Mouse (Mus musculus) hindbrain, embryonic 16.5 days (tissue): Measurements from ENCODE around the gene Cdh15. TPM values are rescaled to one million over a fixed set of nuclear protein-coding genes. Genes with fewer than 3 reads are reported as not detected.

Experiments used
- ATAC-seq: fragments of 200-750 bp; cut with Nextera tagmentation; 2 replicates; pipeline ENCODE4 v1.8.0; 2017; ENCODE audit warnings: moderate TSS enrichment, moderate library complexity
- H3K27ac ChIP-seq: fragments of 300-500 bp; sonication (generic); 2 replicates; pipeline ENCODE4 v1.5.1; 2014; ENCODE audit warnings: low read depth, mild to moderate bottlenecking, control low read depth, low read length, moderate library complexity
- H3K27me3 ChIP-seq: fragments of 300-500 bp; sonication (generic); replicated peaks from 2 replicates; pipeline ENCODE4 v1.6.1; 2014; ENCODE audit warnings: low read length; ENCODE audit not compliant: control insufficient read depth, insufficient read depth
- H3K36me3 ChIP-seq: fragments of 300-500 bp; sonication (generic); 2 replicates; pipeline ENCODE4 v1.6.1; 2014; ENCODE audit warnings: mild to moderate bottlenecking, low read length, moderate library complexity, mixed read lengths; ENCODE audit not compliant: control insufficient read depth, insufficient read depth
- H3K4me1 ChIP-seq: fragments of 300-500 bp; sonication (generic); 2 replicates; pipeline ENCODE4 v1.6.1; 2014; ENCODE audit warnings: low read depth, low read length; ENCODE audit not compliant: control insufficient read depth, insufficient read depth
- H3K4me2 ChIP-seq: fragments of 300-500 bp; sonication (generic); 2 replicates; pipeline ENCODE4 v1.6.1; 2014; ENCODE audit warnings: mild to moderate bottlenecking, low read length, control low read depth, moderate library complexity
- H3K4me3 ChIP-seq: fragments of 300-500 bp; sonication (generic); 2 replicates; pipeline ENCODE4 v1.5.1; 2014; ENCODE audit warnings: mild to moderate bottlenecking, low read length, control low read depth, moderate library complexity
- H3K9ac ChIP-seq: fragments of 300-500 bp; sonication (generic); 2 replicates; pipeline ENCODE4 v1.6.1; 2014; ENCODE audit warnings: low read depth, mild to moderate bottlenecking, control low read depth, low read length, moderate library complexity
- H3K9me3 ChIP-seq: fragments of 300-500 bp; sonication (generic); 2 replicates; pipeline ENCODE4 v1.6.1; 2014; ENCODE audit warnings: mild to moderate bottlenecking, low read length, moderate library complexity; ENCODE audit not compliant: control insufficient read depth
- WGBS: fragments of 180-500 bp; shearing (Covaris S2); extraction: QIAGEN DNeasy Blood & Tissue Kit; methylation state at CpG from one replicate; pipeline ENCODE4 v1.1.7; 2014; 5-methylcytosine and 5-hydroxymethylcytosine counted together
- polyA plus RNA-seq: library from polyadenylated mRNA; unstranded; fragments of >200 nt; fragmentation: Nextera tagmentation; extraction: Ambion mirVana; gene quantifications from 2 replicates; pipeline ENCODE4 v1.2.1, GENCODE M21; 2015

Cdh15 gene
- polyA plus RNA-seq, 1 experiment from 2014 or later, result 2.3 TPM

DNA sequence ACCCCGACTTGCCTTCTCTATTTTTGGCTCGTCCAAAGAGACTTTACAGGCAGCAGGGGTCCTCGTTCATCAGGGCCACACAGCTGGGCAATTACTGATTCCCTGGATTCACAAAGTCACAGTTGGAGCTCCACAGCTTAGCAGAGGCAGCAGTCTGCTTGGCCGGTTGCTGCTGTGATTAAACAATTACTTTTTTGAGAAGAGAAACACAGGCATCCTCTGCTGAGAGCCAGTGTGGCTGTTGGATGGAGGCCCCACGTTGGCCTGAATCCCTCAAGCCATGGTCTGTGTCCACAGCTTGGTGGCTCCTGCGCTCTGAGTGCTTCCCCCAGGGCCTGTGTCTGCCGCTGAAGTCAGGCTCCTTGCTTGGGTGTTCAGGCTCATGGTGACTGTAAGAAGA lies 33.2 kb upstream of the Cdh15 start:
- Histone ChIP-seq H3K27ac (peak overlapping the region; percentile 44; the same call in 1 of the 2 replicates), H3K4me2 (no peak overlapping the region), H3K36me3 (no peaks in the 10 kb centered on the region), H3K9ac (no peak overlapping the region), H3K4me3 (no peak overlapping the region), H3K9me3 (no peaks in the 10 kb centered on the region), H3K4me1 (peaks cover 31% of the 10 kb centered on the region), H3K27me3 (no peaks in the 10 kb centered on the region)
- WGBS, result 16% methylated on average over 7 of the region's 7 CpGs
- peak; percentile 19; the same call in 1 of the 2 replicates for ATAC-seq

DNA sequence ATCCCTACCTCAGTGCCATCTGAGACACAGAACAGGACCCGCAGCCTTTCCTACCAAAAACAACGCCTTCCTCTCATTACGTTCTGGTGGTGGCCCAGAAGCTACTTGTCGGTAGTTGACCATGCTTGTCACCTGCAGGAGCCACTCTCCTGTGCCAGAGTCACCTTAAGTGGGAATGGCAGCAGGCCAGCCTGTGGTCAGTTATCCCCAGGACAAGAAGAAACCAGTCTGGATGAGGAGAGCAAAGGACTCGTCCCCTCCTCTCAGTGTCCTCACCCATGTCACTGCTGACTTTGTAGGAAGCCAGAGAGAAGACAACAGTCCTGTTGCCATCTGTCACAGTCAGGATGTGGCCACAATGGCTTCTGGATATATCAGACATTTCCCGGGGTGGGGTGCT lies 30.8 kb upstream of the Cdh15 start:
- no peak overlapping the region for H3K27ac ChIP-seq
- no peak overlapping the region for H3K9ac ChIP-seq
- 89% methylated on average over 6 of the region's 6 CpGs for WGBS
- H3K36me3 ChIP-seq, result no peaks in the 10 kb centered on the region
- H3K4me2 ChIP-seq, result no peak overlapping the region
- H3K4me3 ChIP-seq, result no peak overlapping the region
- H3K9me3 ChIP-seq, result no peaks in the 10 kb centered on the region
- no peak for ATAC-seq
- H3K27me3 ChIP-seq, result no peaks in the 10 kb centered on the region
- H3K4me1 ChIP-seq, result peaks cover 19% of the 10 kb centered on the region

DNA sequence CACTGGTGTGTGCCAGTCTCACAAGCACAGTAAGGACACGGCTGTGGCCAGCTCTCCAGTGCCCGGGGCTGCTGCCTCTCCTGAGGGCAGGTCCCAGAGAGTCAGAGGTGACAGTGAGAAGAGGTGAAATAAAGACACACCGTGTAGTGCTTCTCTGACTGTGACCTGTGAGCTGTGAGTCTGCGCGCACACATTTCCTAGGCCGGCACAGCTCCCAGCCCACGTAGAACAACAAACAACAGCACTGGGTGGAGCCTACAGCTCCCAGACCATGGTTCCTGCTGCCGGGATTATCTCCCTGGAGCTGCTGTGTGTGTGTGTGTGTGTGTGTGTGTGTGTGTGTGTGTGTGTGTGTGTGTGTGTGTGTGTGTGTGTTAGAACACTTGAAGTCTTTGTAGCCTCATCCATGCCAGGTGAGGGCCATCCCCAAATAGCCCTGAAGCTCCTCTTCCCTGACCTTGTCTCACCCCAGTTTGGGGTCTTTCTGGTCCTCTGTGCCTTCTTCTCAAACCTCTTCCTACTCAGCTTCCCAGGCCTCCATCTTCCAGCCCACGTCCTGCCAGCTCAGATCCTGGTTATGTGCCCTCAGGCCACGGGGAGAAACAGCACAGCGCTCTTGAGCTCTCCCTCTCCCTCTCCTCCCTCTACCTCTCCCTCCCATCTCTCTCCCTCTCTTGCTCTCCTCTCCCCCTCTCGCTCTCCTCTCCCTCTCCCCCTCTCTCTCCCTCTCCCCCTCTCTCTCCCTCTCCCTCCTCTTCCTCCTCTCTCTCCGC lies 29.9 kb upstream of the Cdh15 start:
- no peaks in the 10 kb centered on the region for H3K27me3 ChIP-seq
- ATAC-seq, result no peak
- no peak overlapping the region for H3K9ac ChIP-seq
- WGBS, result 48% methylated on average over 13 of the region's 13 CpGs
- H3K4me1 ChIP-seq, result peaks cover 12% of the 10 kb centered on the region
- H3K36me3 ChIP-seq, result no peaks in the 10 kb centered on the region
- no peak overlapping the region for H3K4me3 ChIP-seq
- no peaks in the 10 kb centered on the region for H3K9me3 ChIP-seq
- H3K4me2 ChIP-seq, result no peak overlapping the region
- no peak overlapping the region for H3K27ac ChIP-seq

DNA sequence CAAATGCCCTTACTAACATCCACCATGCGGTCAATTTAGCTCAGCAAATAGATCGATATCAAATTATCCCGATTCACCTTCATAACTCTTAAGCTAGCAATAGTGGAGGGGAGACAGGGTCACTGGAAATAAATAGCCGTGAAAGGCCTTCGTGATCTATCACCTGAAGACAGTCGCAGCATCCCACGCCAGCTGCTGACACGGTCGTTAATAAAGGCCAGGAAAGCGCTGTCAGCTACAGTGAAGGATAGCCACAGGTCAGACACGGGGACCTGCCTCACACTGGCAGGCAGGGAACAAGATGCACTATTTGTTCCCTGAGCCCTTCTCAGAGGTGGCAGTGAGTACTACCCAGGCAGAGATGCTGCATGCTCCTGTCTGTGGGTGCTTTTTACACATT lies 28.0 kb upstream of the Cdh15 start:
- Histone ChIP-seq H3K36me3 (no peaks in the 10 kb centered on the region), H3K4me3 (no peak overlapping the region), H3K9ac (no peak overlapping the region), H3K27me3 (no peaks in the 10 kb centered on the region), H3K4me1 (peaks cover 13% of the 10 kb centered on the region), H3K4me2 (no peak overlapping the region), H3K27ac (no peak overlapping the region), H3K9me3 (no peaks in the 10 kb centered on the region)
- no peak for ATAC-seq
- WGBS, result 54% methylated on average over 11 of the region's 11 CpGs

DNA sequence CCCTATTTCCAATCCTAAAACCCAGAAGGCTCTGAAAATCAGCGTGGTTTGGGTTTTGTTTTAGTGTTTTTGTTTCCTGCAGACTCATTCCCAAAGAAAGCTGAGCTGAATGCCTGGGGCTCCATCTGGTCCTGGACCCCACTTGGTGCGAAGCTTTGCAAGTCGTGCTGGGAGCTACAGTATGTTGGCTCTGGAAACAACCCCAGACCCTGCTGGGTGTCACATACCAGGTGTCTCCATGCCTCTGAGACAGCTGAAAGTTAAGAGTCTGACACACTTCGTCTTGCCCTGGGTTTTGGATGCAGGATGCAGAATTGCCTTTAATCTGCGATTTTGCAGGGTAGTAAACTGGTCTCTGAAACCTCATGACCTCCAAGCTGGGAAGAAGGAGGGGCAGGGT lies 23.2 kb upstream of the Cdh15 start:
- WGBS, result 25% methylated on average over 5 of the region's 5 CpGs
- ATAC-seq, result no peak
- Histone ChIP-seq H3K27me3 (no peaks in the 10 kb centered on the region), H3K4me3 (no peak overlapping the region), H3K27ac (peak overlapping the region; percentile 39; the same call in 1 of the 2 replicates), H3K36me3 (no peaks in the 10 kb centered on the region), H3K4me2 (no peak overlapping the region), H3K4me1 (peaks cover 5% of the 10 kb centered on the region), H3K9ac (no peak overlapping the region), H3K9me3 (no peaks in the 10 kb centered on the region)

DNA sequence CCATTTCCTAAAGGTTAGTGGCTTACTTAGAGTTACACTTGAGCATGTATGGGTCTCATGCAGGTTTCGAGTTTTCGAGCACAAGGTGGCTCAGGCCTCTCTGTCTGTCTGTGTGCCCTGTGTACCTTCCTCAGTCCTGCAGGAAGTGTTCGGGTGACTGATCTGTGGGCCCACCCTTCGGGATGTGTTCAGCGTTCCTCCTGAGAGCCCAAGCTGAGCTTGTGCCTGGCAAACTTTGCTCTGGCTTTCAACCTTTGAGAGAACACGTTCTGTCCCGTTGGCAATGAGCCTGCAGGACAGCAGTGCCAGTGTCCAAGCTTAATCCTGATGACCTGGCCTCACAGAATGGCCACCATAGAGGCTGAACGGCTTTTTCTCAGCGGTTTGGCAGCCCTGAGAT lies 22.8 kb upstream of the Cdh15 start:
- WGBS, result 67% methylated on average over 9 of the region's 9 CpGs
- H3K4me3 ChIP-seq, result no peak overlapping the region
- H3K4me1 ChIP-seq, result peaks cover 5% of the 10 kb centered on the region
- no peaks in the 10 kb centered on the region for H3K9me3 ChIP-seq
- no peak overlapping the region for H3K4me2 ChIP-seq
- peak overlapping the region; percentile 39; the same call in 1 of the 2 replicates for H3K27ac ChIP-seq
- H3K36me3 ChIP-seq, result no peaks in the 10 kb centered on the region
- no peaks in the 10 kb centered on the region for H3K27me3 ChIP-seq
- H3K9ac ChIP-seq, result no peak overlapping the region
- ATAC-seq, result no peak

DNA sequence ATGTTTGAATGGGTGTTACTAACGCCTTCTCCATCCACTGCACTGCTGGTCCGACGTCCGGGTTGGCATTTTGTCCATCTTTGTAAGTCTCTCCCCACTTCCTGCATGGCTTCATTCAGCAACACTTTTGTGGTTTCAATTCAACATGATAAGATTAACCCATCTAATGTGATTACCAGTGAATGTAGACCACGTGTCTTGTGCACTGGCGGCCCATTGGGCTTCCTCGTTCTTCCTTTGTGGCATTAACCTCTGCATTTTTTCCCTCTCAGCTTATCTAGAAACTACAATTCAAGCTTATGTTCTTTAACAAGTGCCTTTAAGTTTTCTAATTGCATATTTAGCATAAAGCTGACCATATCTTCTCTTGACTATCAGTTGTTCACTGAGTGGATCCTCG lies 22.4 kb upstream of the Cdh15 start:
- H3K4me3 ChIP-seq, result no peak overlapping the region
- 75% methylated on average over 8 of the region's 8 CpGs for WGBS
- ATAC-seq, result no peak
- no peaks in the 10 kb centered on the region for H3K9me3 ChIP-seq
- H3K36me3 ChIP-seq, result no peaks in the 10 kb centered on the region
- H3K4me2 ChIP-seq, result no peak overlapping the region
- peaks cover 5% of the 10 kb centered on the region for H3K4me1 ChIP-seq
- no peak overlapping the region for H3K27ac ChIP-seq
- H3K9ac ChIP-seq, result no peak overlapping the region
- H3K27me3 ChIP-seq, result no peaks in the 10 kb centered on the region

DNA sequence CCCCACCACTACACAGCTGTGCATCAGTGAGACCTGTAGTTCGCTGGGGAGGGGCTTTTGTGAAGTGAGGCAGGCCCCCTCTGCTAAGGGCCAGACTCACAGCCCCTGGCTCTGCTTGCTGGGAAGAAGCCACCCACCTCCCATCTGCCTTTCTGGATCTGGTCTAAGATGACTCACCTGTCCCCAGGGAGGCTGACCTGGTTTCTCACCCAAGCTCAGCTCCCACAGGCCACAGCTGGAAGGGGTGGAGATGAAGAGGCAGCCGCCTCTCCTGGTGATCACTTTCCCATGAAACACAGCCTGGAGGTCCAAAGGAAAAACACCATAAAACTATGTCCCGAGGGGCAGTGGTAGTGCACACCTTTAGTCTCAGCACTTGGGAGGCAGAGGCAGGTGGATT lies 18.4 kb upstream of the Cdh15 start:
- Histone ChIP-seq H3K4me1 (peaks cover 5% of the 10 kb centered on the region), H3K9me3 (no peaks in the 10 kb centered on the region), H3K4me2 (no peak overlapping the region), H3K27me3 (no peaks in the 10 kb centered on the region), H3K4me3 (no peak overlapping the region), H3K27ac (no peak overlapping the region), H3K9ac (no peak overlapping the region), H3K36me3 (no peaks in the 10 kb centered on the region)
- no peak for ATAC-seq
- WGBS, result 78% methylated on average over 3 of the region's 3 CpGs

DNA sequence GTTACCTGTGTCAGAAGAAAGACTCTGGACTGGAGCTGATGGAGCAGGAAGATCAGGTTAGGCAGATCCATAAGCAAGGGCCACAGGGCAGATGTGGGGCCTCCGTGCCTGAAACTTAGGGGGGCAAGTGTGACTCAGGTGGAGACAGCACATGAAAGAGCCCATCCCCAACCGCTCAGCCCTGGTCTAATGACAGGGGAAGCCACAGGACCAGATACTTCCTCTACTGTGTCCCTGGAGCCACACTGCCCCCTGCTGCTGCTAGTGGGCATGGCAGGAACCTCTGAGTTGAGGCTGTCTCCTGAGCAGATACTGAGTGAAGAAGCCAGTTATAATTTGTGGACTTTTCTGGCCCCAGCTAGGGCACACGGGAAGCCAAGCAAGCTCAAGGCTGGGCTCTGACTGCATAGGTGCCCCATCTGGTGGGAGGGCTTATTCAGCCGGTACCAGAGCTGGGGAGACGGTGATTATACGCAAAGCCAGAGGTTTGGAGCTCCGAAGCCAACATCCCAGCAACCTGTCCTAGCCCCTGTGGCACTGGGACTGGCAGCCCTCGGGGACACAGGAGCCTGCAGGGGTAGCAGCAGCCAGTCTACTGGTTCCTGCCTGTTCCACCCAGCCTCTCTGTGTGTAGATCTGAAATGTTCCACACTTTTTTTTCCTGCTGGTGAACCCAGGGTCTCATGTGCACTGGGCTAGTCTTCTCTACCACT lies 17.3 kb upstream of the Cdh15 start:
- WGBS, result 46% methylated on average over 8 of the region's 8 CpGs
- Histone ChIP-seq H3K27ac (no peak overlapping the region), H3K9ac (no peak overlapping the region), H3K4me1 (no peaks in the 10 kb centered on the region), H3K9me3 (no peaks in the 10 kb centered on the region), H3K36me3 (no peaks in the 10 kb centered on the region), H3K27me3 (no peaks in the 10 kb centered on the region), H3K4me3 (no peak overlapping the region), H3K4me2 (no peak overlapping the region)
- peak; percentile 88 for ATAC-seq
